Mouse (Mus musculus): ENCODE results near the gene Ybx3.

DNA sequence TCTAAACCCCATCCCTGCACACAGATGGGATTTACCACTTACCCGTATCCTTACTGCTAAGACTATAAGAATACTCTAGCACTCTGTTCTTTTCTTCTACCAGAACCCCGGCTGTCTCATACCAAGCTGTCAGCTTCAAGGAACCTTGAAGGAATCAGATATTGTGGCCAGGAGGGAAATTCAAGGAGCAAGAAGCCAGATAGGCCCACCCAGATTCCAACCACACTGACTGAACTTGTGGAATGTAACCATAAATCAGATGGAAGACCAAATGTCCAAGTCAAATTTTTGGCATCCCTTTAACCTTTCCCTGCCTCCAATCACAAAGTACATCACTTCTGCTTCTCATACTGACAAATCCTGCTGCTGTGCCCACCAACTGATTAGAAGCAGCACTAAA lies 41.2 kb downstream of the Ybx3 start:
- no peak for TF ChIP-seq CTCF (IDR thresholded peaks at IDR 0.05; ENCODE audit: low read depth, low read length)
- TF ChIP-seq POLR2A (IDR thresholded peaks at IDR 0.05; ENCODE audit: extremely low read depth, insufficient read depth, low read length): no peak

Measured in liver, adult 2 months (tissue).